Mouse (Mus musculus) thymus, adult 2 months (tissue): ENCODE measurements around the gene Bid. TPM values are rescaled to one million over a fixed set of nuclear protein-coding genes. Genes with fewer than 3 reads are reported as not detected.

Experiments
- DNase-seq: peaks from one replicate; pipeline ENCODE4 v3.0.0; 2021
- H3K27ac ChIP-seq: fragments of 200-500 bp; 2 replicates; pipeline ENCODE4 v1.5.1; 2012; ENCODE audit warnings: low read length, control low read depth; ENCODE audit not compliant: control insufficient read depth, insufficient read depth
- H3K27me3 ChIP-seq: fragments of 200-500 bp; 2 replicates; pipeline ENCODE4 v1.6.1; 2012; ENCODE audit warnings: mild to moderate bottlenecking, low read length, moderate library complexity, mixed read lengths; ENCODE audit not compliant: control insufficient read depth, insufficient read depth
- H3K36me3 ChIP-seq: fragments of 200-500 bp; 2 replicates; pipeline ENCODE4 v1.6.1; 2012; ENCODE audit warnings: mild to moderate bottlenecking, low read length, moderate library complexity; ENCODE audit not compliant: control insufficient read depth, insufficient read depth
- H3K4me1 ChIP-seq: fragments of 200-500 bp; replicated peaks from 2 replicates; pipeline ENCODE4 v1.6.1; 2012; ENCODE audit warnings: low read length; ENCODE audit not compliant: control insufficient read depth, insufficient read depth
- H3K4me3 ChIP-seq: fragments of 200-500 bp; 2 replicates; pipeline ENCODE4 v1.5.1; 2012; ENCODE audit warnings: mild to moderate bottlenecking, low read length, control low read depth, moderate library complexity; ENCODE audit not compliant: control insufficient read depth, insufficient read depth
- CTCF ChIP-seq: fragments of 200-500 bp; IDR thresholded peaks from 2 replicates; pipeline ENCODE4 v1.5.1; 2012; ENCODE audit warnings: mild to moderate bottlenecking, control low read depth, low read length, moderate library complexity, borderline replicate concordance; ENCODE audit not compliant: control insufficient read depth, poor library complexity, insufficient read depth; ENCODE audit errors: extremely low read depth
- POLR2A ChIP-seq: fragments of 200-500 bp; IDR thresholded peaks from 2 replicates; pipeline ENCODE4 v1.6.1; 2012; ENCODE audit warnings: mild to moderate bottlenecking, low read length, control low read depth, moderate library complexity; ENCODE audit not compliant: control insufficient read depth, poor library complexity, insufficient read depth; ENCODE audit errors: extremely low read depth
- WGBS: fragments of 180-500 bp; shearing (Covaris S2); methylation state at CpG from one replicate; pipeline ENCODE4 v1.1.7; 2018; 5-methylcytosine and 5-hydroxymethylcytosine counted together
- polyA plus RNA-seq: library from polyadenylated mRNA; depleted of rRNA; stranded (reverse); fragments of >200 nt; gene quantifications from 2 replicates; pipeline ENCODE4 v1.2.3, GENCODE M21; 2012

Gene Bid
- polyA plus RNA-seq, 1 experiment = 36.5 TPM

DNA sequence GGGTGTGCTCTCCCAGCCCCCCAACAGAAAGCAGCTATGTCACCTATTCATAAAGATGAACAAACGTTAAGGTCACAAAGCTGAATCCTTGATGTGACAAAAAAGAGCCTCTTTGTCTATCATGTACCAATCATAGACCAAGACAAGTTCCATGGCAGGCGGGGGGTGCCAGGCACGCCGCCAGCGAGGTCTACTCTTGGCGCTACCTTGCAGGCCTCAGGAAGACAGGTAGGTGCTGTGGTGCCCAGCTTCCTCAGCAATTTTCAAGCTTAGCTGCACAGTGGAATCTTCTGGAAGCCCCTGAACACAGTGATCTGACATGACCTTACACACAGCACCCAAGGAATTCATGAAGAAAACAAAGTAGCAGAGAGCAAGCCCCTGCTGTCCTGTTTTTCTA is 10.1 kb downstream of the Bid start:
- no peaks in the 10 kb centered on the region for H3K27me3 ChIP-seq
- H3K36me3 ChIP-seq = no peaks in the 10 kb centered on the region
- TF ChIP-seq CTCF = no peak
- no peak for TF ChIP-seq POLR2A
- H3K27ac ChIP-seq = no peak overlapping the region
- no peak for DNase-seq
- peaks cover 16% of the 10 kb centered on the region for H3K4me1 ChIP-seq
- WGBS = 95% methylated on average over 6 of the region's 6 CpGs
- no peak overlapping the region for H3K4me3 ChIP-seq

DNA sequence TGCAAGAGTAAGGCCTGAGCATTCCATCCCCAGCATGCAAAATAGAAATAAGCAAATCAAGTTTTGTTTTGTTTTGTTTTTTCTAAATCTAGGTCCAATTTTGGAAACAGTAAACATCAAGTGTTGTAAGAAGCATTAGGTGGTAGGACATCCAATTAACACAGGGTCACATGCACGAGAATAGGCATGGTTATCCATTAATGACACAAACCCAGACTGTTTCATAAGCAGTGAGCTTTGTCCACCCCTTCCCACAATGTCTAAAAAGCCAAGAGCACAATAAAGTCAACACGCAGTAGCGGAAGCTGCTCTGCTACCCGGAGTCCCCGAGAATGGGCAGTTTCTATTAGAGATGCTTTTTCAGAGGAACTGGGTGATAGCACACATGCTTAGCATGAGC is 11.5 kb downstream of the Bid start:
- Histone ChIP-seq H3K4me1 (peaks cover 9% of the 10 kb centered on the region), H3K36me3 (no peaks in the 10 kb centered on the region), H3K4me3 (no peak overlapping the region), H3K27me3 (no peaks in the 10 kb centered on the region), H3K27ac (no peak overlapping the region)
- TF ChIP-seq CTCF (no peak), POLR2A (no peak)
- no peak for DNase-seq
- WGBS = 98% methylated on average over 5 of the region's 5 CpGs

DNA sequence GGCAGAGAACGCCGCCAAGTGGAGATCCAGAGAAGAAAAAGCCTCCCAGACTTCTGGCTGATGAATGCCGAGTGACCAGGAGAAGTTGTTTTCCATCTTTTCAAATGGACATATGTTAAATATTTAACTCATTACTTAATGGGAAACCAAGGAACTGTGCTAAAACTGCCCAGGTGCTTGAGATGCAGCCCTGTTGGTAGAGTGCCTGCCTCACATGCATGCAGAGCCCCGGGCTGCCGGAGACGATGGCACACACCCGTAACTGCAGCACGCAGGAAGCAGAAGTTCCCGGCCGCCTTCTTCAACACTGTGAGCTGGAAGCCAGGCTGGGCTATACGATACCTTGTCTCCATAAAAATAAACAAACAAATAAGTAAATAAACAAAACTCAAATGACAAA is 12.7 kb downstream of the Bid start:
- Histone ChIP-seq H3K27ac (no peak overlapping the region), H3K36me3 (no peaks in the 10 kb centered on the region), H3K4me1 (peaks cover 9% of the 10 kb centered on the region), H3K27me3 (no peaks in the 10 kb centered on the region), H3K4me3 (no peak overlapping the region)
- 93% methylated on average over 11 of the region's 11 CpGs for WGBS
- TF ChIP-seq POLR2A (no peak), CTCF (no peak)
- no peak for DNase-seq

DNA sequence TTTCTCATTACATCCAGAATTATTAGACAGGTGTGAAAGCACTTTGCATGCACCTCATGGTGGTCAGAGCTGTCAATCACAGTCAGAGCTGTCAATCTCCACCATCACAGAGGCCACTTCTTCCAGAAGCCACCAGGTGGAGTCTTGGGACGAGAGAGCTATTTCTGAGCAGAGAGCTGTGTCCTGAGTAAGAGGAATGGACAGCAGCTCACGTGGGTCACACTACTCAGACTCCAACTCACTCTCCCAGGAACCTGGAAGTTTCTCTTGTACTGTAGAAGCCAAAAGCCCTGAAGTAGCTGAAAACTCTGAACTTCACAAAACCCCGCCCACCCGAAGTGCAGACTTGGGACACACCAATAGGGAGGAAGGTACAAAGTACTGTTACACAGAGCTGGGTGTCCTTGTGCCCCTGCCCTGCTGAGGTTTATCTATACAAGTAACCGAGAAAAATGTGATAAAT is 13.2 kb downstream of the Bid start:
- Histone ChIP-seq H3K27me3 (no peaks in the 10 kb centered on the region), H3K4me3 (no peak overlapping the region), H3K36me3 (no peaks in the 10 kb centered on the region), H3K27ac (no peak overlapping the region), H3K4me1 (peaks cover 9% of the 10 kb centered on the region)
- DNase-seq = peak; percentile 53
- WGBS = 80% methylated on average over 5 of the region's 5 CpGs
- TF ChIP-seq POLR2A = no peak
- TF ChIP-seq CTCF = no peak

GRCm38 (mm10) chr6:120901776-120902645 is 14.6 kb downstream of the Bid start:
- Histone ChIP-seq H3K27ac (no peak overlapping the region), H3K4me3 (no peak overlapping the region), H3K36me3 (no peaks in the 10 kb centered on the region), H3K4me1 (peaks cover 9% of the 10 kb centered on the region), H3K27me3 (no peaks in the 10 kb centered on the region)
- 36% methylated on average over 14 of the region's 14 CpGs for WGBS
- DNase-seq = peak; percentile 54
- no peak for TF ChIP-seq CTCF
- no peak for TF ChIP-seq POLR2A

DNA sequence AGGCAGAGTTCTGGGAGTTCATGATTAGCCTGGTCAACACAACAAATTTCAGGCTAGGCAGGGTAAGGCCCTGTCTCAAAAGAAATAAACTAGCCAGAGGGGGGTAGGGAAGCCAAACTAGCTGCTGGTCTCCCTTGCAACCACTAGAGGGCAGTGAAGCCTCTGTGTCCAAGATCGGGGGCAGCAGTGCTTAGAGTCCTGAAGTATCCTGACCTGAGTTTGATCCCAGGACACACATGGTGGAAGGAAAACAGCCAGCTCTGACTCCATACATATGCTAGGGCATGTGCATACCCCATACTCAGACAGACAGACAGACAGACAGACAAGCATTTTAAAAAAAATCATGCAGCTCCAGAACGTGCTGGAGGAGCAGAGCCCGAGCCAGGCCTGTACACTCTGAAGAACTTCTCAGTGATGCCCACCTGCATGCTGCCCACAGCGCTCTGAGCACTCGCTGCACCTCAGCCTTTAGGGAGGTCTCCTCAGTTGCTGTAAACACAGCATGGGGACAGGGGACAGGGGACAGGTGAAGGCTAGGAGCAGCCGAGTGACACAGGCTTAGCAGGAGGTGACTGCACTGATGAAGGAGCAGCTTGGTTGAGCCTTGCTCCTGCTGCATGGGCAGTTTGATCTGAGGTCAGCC is 18.3 kb downstream of the Bid start:
- Histone ChIP-seq H3K36me3 (peaks cover 22% of the 10 kb centered on the region), H3K27me3 (no peaks in the 10 kb centered on the region), H3K4me1 (peaks cover 9% of the 10 kb centered on the region), H3K27ac (no peak overlapping the region), H3K4me3 (no peak overlapping the region)
- peak; percentile 55 for DNase-seq
- 74% methylated on average over 6 of the region's 6 CpGs for WGBS
- TF ChIP-seq POLR2A (no peak), CTCF (peak; percentile 70; the same call in 1 of the 2 replicates)
